Mouse (Mus musculus): ENCODE data around the gene Gm11273.
"Not testable (repeated sequence)": the region's sequence is repeated elsewhere in the genome, so short reads cannot be mapped to it uniquely, and the experiment has no call there.

- TF ChIP-seq CTCF, EP300 (IDR thresholded peaks at IDR 0.05; ENCODE audit: low read depth): not testable (repeated sequence)
Observed at GRCm38 (mm10) chr13:21501182-21501581, at the start of gene Gm11273.
